Comparison of ENCODE assay signal across 8 mouse cellular contexts in the genomic region with DNA sequence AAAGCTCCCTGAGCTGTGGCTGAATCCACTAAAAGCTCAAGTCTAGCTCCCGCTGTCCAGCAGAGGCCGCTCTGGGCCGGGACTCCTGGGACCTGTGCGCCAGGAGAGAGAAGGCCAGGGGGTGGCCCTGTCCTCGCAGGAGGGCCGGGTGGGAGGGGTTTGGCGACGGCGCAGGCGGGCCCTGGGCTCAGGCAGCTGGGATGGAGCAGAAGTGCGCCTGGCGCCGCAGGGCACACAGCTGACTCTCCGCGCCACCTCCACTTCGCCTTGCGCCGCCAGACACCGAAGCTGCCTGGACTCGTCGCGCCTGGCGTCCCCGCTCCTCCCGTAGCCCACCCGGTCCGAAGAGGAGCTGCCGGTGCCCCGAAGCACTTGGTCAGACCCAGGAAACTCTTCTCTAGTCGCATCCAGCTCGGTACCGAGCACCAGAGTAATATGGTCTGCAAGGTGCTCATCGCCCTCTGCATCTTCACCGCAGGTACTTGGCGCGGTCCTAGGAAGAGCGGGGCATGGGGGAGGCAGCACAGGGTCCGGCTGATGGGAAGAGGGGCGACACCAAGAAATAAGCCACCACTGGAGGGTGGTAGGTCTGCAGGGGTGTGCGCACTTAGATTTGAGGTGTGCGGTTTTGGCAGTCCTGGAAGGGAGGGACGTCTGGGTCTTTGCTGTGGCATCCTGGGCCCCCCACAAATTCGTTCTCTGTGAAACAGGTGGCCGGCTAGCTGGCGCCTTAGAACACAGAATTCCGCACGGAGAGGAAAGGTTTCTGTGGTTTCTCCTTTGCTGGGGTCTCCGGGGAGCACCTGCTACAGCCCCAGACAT. TPM values are rescaled to one million over a fixed set of nuclear protein-coding genes. Genes with fewer than 3 reads are reported as not detected.
DNase-seq lines count a peak whose midpoint lies in the region; ATAC-seq lines count a peak whose summit lies in the region.

A gene (plus strand): TSS at position 136 of the 822 bp plus-strand sequence.

- peak within 1 kb of the TSS; percentile 64 for H3K4me3 ChIP-seq in hindbrain, embryonic 15.5 days

- peak; percentile 97 for ATAC-seq in hindbrain, embryonic 15.5 days (ENCODE audit: low FRiP score, low read depth)

- under 1% methylated on average over 48 of the region's 48 CpGs for WGBS in hindbrain, embryonic 15.5 days

- H3K27me3 ChIP-seq in hindbrain, embryonic 15.5 days: peaks cover 12% of the 10 kb centered on the region; the same call in 1 of the 2 replicates

- H3K4me2 ChIP-seq in hindbrain, embryonic 15.5 days: peak within 1 kb of the TSS; percentile 100

- DNase-seq in WW6 (ENCODE audit: low read depth, low spot score): peak; percentile 73
- DNase-seq in cerebellum, postnatal 25 days: peak; percentile 57 to 77
- DNase-seq in gastrocnemius, adult 18-20 months (ENCODE audit: low spot score): peak; percentile 84
- DNase-seq in left cerebral cortex, adult 11 months (ENCODE audit: low spot score): peak; percentile 65
- peak; percentile 84 for DNase-seq in lung, postnatal 36 days
- peak; percentile 83 for DNase-seq in retina, postnatal 7 days (ENCODE audit: low read depth, low spot score)
- peak; percentile 67 for DNase-seq in urinary bladder, postnatal 10 days (ENCODE audit: low spot score)

- peaks cover 21% of the 10 kb centered on the region for H3K4me1 ChIP-seq in hindbrain, embryonic 15.5 days (replicated peaks)

- H3K27ac ChIP-seq in hindbrain, embryonic 15.5 days (replicated peaks): 0 out of 2 replicates have a peak within 1 kb of the TSS, but pooled peaks have one; percentile 9

- H3K36me3 ChIP-seq in hindbrain, embryonic 15.5 days: no peaks in the 10 kb centered on the region

- H3K9ac ChIP-seq in hindbrain, embryonic 15.5 days: peak within 1 kb of the TSS; percentile 62

- H3K9me3 ChIP-seq in hindbrain, embryonic 15.5 days: no peaks in the 10 kb centered on the region

RNA-seq across cellular contexts. Expression of the gene that starts here (rescaled TPM):
- 10 to 100 TPM; 18.2 to 21.7 TPM for total RNA-seq in gastrocnemius, adult 18-20 months (2021)
- polyA plus RNA-seq in hindbrain, embryonic 15.5 days (2015; fragmentation: Nextera tagmentation; extraction: Ambion mirVana): 6.1 and 6.8 TPM in 2 replicates

Comparison
In these comparisons a context has a peak if more than half of its experiments do, and no peak if none do; other contexts are left out.
1. Peak in every context shown above with its lines: DNase-seq, ATAC-seq, H3K4me3 ChIP-seq and H3K27ac ChIP-seq.